Mouse (Mus musculus) urinary bladder, adult 18-20 months (tissue): ENCODE results near the gene Ckap4.
A peak's percentile ranks its signal among the peaks of the same experiment; 100 is the strongest.

Experiments
- DNase-seq, 2 experiments: peaks; one replicate each; pipeline ENCODE4 v3.0.0; 2022; ENCODE audit warnings: low spot score in 2 of 2, mixed read lengths in 2 of 2

The Ckap4 gene

GRCm38 (mm10) chr10:84533912-84534671, at the start of gene Ckap4:
TSS of gene Ckap4 (minus strand) at chr10:84534062.
- DNase-seq: peak; percentile 54 to 70

DNA sequence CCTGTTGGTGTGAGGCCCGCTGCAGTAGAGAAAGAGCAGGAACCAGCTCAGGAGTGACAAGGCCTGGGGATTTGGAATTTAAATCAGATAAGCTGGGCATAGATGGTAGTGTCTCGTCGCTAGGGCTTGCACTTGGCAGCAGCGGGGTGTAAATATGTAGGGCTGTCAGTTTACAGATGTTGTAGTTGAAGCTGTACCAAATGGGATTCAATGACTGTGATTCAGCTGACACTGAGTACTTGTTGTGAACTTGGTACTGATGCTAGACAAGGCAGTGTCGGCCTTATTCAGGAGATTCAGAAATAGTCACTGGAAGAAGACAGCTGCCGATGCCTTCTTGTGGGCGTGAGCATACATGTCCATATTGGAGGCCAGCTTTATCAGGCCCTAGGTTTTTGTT, 48.4 kb upstream of the Ckap4 start:
- no peak for DNase-seq

DNA sequence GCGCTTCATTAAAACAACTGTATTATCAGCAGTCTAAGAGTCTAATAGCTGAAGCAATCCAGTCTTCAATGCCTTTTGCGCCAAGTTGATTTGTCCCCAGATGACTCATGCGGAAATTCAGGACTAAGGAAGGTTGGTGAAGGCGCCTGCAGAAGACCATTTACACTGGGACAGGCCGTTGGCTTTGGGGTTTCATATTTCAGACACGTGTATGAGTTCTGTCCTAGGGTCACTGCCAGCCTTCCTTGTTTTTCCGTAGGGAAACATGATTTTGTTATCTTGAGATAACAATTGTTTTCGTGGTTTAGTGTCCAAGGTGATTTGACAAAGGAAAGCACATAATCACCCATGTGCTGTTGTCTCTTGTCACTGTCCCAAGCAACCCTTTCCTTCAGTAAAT, 47.3 kb upstream of the Ckap4 start:
- DNase-seq: no peak

DNA sequence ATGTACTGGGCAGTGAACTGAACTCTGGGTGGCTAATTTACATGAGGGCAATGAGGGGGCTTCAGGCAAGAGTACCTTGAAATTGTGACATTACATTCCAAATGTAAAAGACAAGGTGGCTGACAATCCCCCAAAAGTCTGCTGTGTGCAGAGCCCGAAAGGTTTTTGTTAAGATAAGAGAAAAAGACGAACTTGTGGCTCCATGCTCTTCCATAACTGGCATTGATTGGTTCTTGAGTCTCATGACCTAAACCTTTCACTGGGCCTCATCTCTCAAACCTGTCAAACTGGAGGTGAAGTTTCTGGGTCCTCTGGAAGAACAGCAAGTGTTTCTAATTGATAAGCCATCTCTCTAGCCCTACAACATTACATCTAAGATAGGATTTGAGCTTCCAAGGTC, 45.7 kb upstream of the Ckap4 start:
- DNase-seq: no peak

DNA sequence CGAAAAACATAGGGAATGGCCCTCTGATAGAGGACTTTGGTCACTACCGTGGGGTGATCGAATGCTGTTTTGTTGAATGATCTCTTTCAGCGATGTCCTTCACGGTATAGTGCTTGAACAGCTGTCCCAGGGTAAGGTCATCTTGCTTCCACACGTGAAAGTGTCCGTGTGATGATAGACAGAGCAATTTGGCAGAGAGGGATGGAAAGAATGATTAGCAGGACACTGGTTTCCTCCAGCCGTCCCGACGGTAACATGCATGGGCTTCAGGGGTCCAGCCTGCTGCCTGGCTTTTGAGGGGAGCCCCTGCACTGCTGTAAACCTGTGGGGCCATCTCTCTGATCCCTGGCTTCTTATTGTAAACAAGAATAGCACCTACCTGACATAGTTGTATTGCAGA, 44.9 kb upstream of the Ckap4 start:
- DNase-seq: no peak

- DNase-seq: peak; percentile 73 to 82
These were observed 43.3 kb upstream of the Ckap4 start for GRCm38 (mm10) chr10:84577071-84577727.

DNA sequence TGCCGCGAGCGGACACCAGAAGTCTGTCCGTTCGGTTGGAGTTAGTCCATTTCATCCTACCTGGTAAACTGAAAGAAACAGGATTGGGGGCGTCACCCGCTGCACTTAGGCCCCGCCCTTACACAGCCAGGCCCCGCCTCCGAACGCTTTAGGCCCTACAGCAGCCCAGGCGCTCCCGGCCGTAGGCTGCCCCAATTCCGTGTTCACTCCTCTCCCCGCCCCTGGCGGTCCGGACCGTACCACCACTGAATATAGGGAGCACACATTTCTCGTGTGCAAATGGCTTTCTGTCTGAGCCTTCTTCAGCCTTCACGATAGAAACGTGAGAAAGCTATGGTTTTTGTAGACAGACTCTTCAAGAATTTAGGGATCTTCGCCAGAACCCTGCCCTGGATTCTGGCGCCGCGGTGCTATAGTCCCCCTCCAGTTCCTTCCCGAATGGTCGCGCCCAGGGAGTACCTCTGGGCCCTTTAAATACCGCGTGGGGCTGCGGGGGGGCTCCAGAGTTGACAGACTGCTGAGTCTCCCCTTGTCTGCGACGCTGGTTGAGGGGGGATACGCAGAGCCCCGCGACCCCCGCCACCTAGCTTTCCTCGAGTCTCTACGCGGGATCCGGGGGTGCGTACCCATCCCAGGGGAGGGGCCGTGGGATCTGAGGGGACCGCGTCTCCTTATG, 42.7 kb upstream of the Ckap4 start, which contains the start of gene Tcp11l2:
Gene Tcp11l2, plus strand, starts transcription at position 232 of the 676 bp plus-strand sequence.
- DNase-seq: peak; percentile 92 to 96

- no peak for DNase-seq
These were observed 42.1 kb upstream of the Ckap4 start for GRCm38 (mm10) chr10:84576029-84576394.

GRCm38 (mm10) chr10:84573671-84574420, 40.0 kb upstream of the Ckap4 start:
- DNase-seq: no peak

- no peak for DNase-seq
These were observed 37.3 kb upstream of the Ckap4 start for GRCm38 (mm10) chr10:84571052-84571639.

DNA sequence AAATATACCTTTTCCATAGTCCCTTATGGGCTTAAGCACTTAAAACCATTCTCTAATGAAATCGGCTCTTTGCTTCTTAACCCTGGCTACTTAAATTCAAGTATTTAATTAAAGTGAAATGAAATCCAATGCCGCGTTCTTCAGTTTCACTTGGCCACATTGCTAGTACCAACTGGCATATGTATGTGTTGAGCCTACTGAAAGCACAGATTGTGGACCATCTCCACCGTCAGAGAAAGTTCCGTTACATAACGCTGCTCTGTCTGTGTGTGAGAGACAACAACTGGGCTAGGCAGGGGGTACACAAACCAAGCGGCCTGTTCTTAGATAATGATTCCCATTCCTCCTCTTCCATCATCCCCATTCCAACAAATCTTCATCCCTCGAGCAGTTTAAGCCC, 30.6 kb upstream of the Ckap4 start:
- no peak for DNase-seq

DNA sequence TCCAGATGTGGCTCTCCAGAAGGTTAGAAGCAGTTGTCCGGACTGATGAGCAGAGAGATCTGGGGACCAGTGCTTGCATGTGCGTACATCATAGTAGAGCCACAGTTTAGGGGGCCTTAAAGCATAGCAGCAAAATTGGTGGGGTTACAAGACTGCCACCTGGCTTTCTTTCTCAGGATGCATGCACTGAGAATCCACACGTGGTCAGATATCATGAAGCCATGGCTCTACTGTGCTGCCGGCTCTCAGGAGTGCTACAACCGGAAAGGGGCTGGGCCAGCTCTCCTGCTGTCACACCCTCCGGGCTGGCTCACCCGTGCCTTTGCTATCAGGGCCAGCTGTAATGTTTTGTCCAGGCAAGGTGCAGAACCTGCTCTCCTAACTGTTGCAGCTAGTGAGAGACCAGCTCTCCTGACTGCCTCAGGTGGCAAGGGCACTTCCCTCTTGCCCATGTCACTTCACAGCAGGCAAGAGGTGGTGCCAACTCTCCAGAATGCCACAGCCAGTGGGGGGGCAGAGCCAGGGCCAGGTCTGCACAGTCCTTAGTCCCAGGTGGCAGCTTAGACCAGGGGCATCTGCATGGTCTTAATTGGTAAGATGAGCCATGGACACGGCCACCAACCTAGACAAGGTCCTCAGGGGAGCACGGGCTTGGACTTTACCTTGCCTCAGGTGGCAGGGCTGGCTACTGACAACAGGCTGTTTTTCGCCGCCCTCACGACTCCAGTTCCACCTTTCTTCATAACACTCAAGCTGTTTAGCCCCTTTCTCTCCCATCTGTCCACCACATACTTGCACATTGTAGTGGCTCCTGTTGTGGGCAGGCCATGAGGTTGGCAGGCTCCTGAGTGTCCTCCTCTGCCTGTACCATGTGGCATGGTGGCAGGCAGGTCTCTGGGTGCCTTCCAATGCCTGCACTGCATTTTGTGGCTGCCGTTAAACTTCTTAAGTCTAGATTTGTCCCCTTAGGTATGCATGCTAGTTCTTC, 29.0 kb upstream of the Ckap4 start:
- DNase-seq: no peak

- DNase-seq: no peak
These were observed 28.3 kb upstream of the Ckap4 start for GRCm38 (mm10) chr10:84562121-84562520.

DNA sequence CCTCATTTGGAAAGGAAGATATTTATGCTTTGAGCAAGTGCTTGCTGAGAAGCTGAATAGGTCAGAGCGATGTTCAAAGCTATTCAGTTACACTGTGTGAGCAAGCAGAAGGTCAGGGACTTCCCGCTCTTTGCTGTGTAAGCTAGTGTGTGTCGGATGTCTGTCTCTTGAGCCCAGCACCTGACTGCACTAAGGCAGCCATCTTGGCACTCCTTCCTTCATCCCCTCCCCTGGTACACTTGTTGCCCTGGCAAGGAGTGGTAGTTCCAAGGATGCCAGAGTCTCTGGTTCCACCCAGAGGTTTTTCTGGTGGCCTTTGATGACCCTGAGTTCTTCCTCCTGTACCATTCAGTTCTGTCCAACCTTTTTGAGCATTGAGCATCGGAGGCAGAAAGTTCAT, 26.1 kb upstream of the Ckap4 start:
- DNase-seq: no peak

DNA sequence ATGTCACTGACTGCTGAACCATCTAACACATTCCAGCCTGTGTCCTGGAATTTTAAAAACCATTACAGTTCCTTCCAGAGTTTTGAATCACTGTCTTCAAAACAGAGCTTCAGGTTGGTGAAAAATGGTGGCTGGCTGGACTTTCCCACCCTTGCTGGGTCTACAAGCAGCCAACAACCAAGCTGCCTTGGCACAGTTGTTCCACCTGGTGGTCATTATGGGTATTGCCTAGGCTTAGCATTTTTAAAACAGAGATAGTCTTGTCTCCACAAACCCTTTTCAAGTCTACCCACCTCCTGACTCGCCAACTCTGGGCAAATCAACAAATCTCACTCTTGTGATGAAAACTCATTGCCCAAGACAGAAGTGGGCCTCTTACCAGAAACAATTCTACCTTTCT, 24.6 kb upstream of the Ckap4 start:
- no peak for DNase-seq

DNA sequence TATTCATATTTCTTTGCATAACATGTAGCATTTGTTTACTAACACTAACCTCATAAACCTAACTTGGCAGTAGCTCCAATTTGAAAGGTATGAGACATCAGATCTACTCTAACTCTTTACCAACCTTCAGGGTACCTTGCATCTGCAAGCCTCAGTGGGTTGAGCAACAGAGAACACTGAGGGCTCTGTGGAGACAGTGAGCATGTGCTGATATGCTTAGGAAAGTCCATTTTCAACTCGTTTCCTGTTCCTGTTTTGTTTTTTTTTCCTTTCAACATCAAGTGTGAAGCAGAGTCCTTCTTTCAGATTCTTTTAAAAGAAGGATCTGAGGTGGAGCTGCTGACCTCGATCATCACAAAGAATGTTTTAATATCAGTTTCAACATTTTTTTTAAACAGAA, 22.3 kb upstream of the Ckap4 start:
- DNase-seq: no peak

- no peak for DNase-seq
These were observed 20.6 kb upstream of the Ckap4 start for GRCm38 (mm10) chr10:84554291-84555009.

GRCm38 (mm10) chr10:84552477-84552876, 18.6 kb upstream of the Ckap4 start:
- no peak for DNase-seq

DNA sequence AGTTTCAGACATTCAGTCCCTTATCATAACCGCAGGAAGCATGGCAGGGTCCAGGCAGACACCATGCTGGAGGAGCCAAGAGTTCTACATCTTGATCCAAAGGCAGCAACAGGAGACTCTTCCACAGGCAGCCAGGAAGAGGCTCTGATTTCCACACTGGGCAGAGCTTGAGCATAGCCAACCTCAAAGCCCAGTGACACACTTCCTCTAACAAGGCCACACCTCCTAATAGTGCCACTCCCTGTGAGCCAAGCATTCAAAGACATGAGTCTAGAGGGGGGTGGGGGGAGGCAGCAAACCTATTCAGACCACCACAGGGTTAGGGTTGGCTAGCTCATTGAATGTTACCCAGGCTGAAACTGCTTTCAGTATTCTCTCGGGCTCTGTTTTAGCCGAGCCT, 18.0 kb upstream of the Ckap4 start:
- DNase-seq: no peak

- no peak for DNase-seq
These were observed 16.0 kb upstream of the Ckap4 start for GRCm38 (mm10) chr10:84549920-84550293.
